Mouse (Mus musculus): ENCODE results near the gene Slc25a29. TPM values are rescaled to one million over a fixed set of nuclear protein-coding genes. Genes with fewer than 3 reads are reported as not detected.

Gene Slc25a29
- total and polyA plus RNA-seq, 3 experiments = 1.1 to 2.0 (median 1.5) TPM

DNA sequence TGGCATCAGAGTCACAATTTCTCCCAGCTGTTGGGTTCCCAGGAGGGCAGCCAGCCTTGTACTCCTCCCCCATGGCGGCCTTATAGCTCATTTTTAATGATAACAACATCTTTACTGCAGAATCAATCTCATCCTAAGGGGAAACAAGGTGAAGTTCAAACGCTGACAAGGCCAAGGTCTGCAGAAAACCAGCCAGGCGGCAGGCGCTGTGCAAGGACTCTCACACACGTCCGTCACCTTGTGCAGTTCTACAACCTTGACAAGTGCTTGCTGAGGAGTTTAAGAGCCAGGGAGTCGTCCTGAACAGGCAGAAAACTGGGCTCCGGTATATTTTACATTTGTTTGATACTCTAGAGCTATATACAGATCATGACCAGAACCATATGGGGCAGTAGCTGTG, 47.1 kb upstream of the Slc25a29 start:
- peaks cover 91 to 99% of the 10 kb centered on the region in 2 experiments for H3K36me3 ChIP-seq (replicated peaks in 1 of 2; ENCODE audit: control insufficient read depth in 1 of 2, insufficient read depth in 1 of 2, low read length in 1 of 2)
- DNase-seq (ENCODE audit: extremely low read depth) = no peak
- dilution Hi-C loops (cut with MboI; ENCODE audit: extremely low pct_ligation_motif_present, extremely low pct_unique_long_range_greater_than_20kb, low sequenced_read_pairs) = no loop called here

GRCm38 (mm10) chr12:108881192-108881591, 45.5 kb upstream of the Slc25a29 start:
- dilution Hi-C loops (cut with MboI; ENCODE audit: extremely low pct_ligation_motif_present, extremely low pct_unique_long_range_greater_than_20kb, low sequenced_read_pairs) = no loop called here

More for the DNA sequence above, 47.1 kb upstream of the Slc25a29 start:
- no peaks in the 10 kb centered on the region for H3K79me2 ChIP-seq (replicated peaks; ENCODE audit: control insufficient read depth, extremely low read depth, insufficient read depth, poor library complexity, severe bottlenecking)
- no peaks in the 10 kb centered on the region for H3K4me1 ChIP-seq (ENCODE audit: control insufficient read depth in 1 of 2, insufficient read depth in 2 of 2)
- H3K27ac ChIP-seq (ENCODE audit: insufficient read depth, low read depth) = no peak overlapping the region
- H3K4me2 ChIP-seq (ENCODE audit: insufficient read depth, low read depth, poor library complexity, severe bottlenecking) = no peak overlapping the region
- H3K4me3 ChIP-seq (replicated peaks in 1 of 3; ENCODE audit: low read depth in 2 of 3, low read length in 2 of 3, poor library complexity in 1 of 3) = no peak overlapping the region
- no peak for TF ChIP-seq MAZ (IDR thresholded peaks at IDR 0.05; ENCODE audit: low read depth, low read length)
- no peak for TF ChIP-seq POLR2A (IDR thresholded peaks at IDR 0.05; ENCODE audit: low read depth, low read length)
- no peak for TF ChIP-seq RAD21 (IDR thresholded peaks at IDR 0.05; ENCODE audit: low read depth, low read length)
- no peak for TF ChIP-seq CHD2 (IDR thresholded peaks at IDR 0.05; ENCODE audit: low read length)
- TF ChIP-seq ZMIZ1 (IDR thresholded peaks at IDR 0.05; ENCODE audit: low read depth, low read length) = no peak
- TF ChIP-seq JUN (IDR thresholded peaks at IDR 0.05; ENCODE audit: insufficient read depth, low read depth, low read length) = no peak
- no peak for TF ChIP-seq PAX5 (IDR thresholded peaks at IDR 0.05; ENCODE audit: low read length)
- no peak for TF ChIP-seq BHLHE40 (IDR thresholded peaks at IDR 0.05; ENCODE audit: low read depth, low read length)
- no peaks in the 10 kb centered on the region for H3K27me3 ChIP-seq (replicated peaks)
- H3K9me3 ChIP-seq (replicated peaks; ENCODE audit: low read length) = no peaks in the 10 kb centered on the region
- H3K9ac ChIP-seq (ENCODE audit: insufficient read depth, low read depth) = no peak overlapping the region
- in situ Hi-C loops (cut with MboI; ENCODE audit: low pct_ligation_motif_present, low pct_unique_long_range_greater_than_20kb, low sequenced_read_pairs) = no loop called here

GRCm38 (mm10) chr12:108880606-108881005, 44.9 kb upstream of the Slc25a29 start:
- peaks cover 84 to 98% of the 10 kb centered on the region in 2 experiments for H3K36me3 ChIP-seq (replicated peaks in 1 of 2; ENCODE audit: control insufficient read depth in 1 of 2, insufficient read depth in 1 of 2, low read length in 1 of 2)
- DNase-seq (ENCODE audit: extremely low read depth) = no peak
- dilution Hi-C loops (cut with MboI; ENCODE audit: extremely low pct_ligation_motif_present, extremely low pct_unique_long_range_greater_than_20kb, low sequenced_read_pairs) = no loop called here
- H3K4me1 ChIP-seq (ENCODE audit: control insufficient read depth in 1 of 2, insufficient read depth in 2 of 2) = no peaks in the 10 kb centered on the region
- no peak overlapping the region for H3K4me3 ChIP-seq (replicated peaks in 1 of 3; ENCODE audit: low read depth in 2 of 3, low read length in 2 of 3, poor library complexity in 1 of 3)
- TF ChIP-seq MXI1 (IDR thresholded peaks at IDR 0.05; ENCODE audit: low read depth, low read length) (no peak), EP300 (IDR thresholded peaks at IDR 0.05; ENCODE audit: low read length) (no peak), MAFK (IDR thresholded peaks at IDR 0.05; ENCODE audit: insufficient replicate concordance, low read length) (no peak), ZKSCAN1 (IDR thresholded peaks at IDR 0.05; ENCODE audit: borderline replicate concordance, low read depth, low read length) (no peak), PAX5 (IDR thresholded peaks at IDR 0.05; ENCODE audit: low read length) (no peak), IRF4 (IDR thresholded peaks at IDR 0.05; ENCODE audit: low read depth, low read length) (no peak)
- no peaks in the 10 kb centered on the region for H3K27me3 ChIP-seq (replicated peaks)
- no peak overlapping the region for H3K4me2 ChIP-seq (ENCODE audit: insufficient read depth, low read depth, poor library complexity, severe bottlenecking)
- in situ Hi-C loops (cut with MboI; ENCODE audit: low pct_ligation_motif_present, low pct_unique_long_range_greater_than_20kb, low sequenced_read_pairs) = no loop called here
- no peak overlapping the region for H3K9ac ChIP-seq (ENCODE audit: insufficient read depth, low read depth)
- H3K27ac ChIP-seq (ENCODE audit: insufficient read depth, low read depth) = no peak overlapping the region
- H3K79me2 ChIP-seq (replicated peaks; ENCODE audit: control insufficient read depth, extremely low read depth, insufficient read depth, poor library complexity, severe bottlenecking) = no peaks in the 10 kb centered on the region
- H3K9me3 ChIP-seq (replicated peaks; ENCODE audit: low read length) = no peaks in the 10 kb centered on the region

More at GRCm38 (mm10) chr12:108881192-108881591, 45.5 kb upstream of the Slc25a29 start:
- in situ Hi-C loops (cut with MboI; ENCODE audit: low pct_ligation_motif_present, low pct_unique_long_range_greater_than_20kb, low sequenced_read_pairs) = no loop called here
- H3K9me3 ChIP-seq (replicated peaks; ENCODE audit: low read length) = no peaks in the 10 kb centered on the region
- no peaks in the 10 kb centered on the region for H3K79me2 ChIP-seq (replicated peaks; ENCODE audit: control insufficient read depth, extremely low read depth, insufficient read depth, poor library complexity, severe bottlenecking)
- TF ChIP-seq EP300 (IDR thresholded peaks at IDR 0.05; ENCODE audit: low read length) (no peak), ELF1 (IDR thresholded peaks at IDR 0.05; ENCODE audit: low read depth, low read length) (no peak), SMC3 (IDR thresholded peaks at IDR 0.05; ENCODE audit: low read depth, low read length) (no peak), JUND (conservative IDR thresholded peaks at IDR 0.05; ENCODE audit: low read depth, low read length) (no peak), PAX5 (IDR thresholded peaks at IDR 0.05; ENCODE audit: low read length) (no peak), RAD21 (IDR thresholded peaks at IDR 0.05; ENCODE audit: low read depth, low read length) (no peak), MEF2A (IDR thresholded peaks at IDR 0.05; ENCODE audit: borderline replicate concordance, low read depth, low read length) (no peak), CHD1 (IDR thresholded peaks at IDR 0.05; ENCODE audit: low read depth, low read length) (no peak), ZNF384 (IDR thresholded peaks at IDR 0.05; ENCODE audit: low read depth, low read length) (no peak), POLR2AphosphoS2 (IDR thresholded peaks at IDR 0.05; ENCODE audit: low read depth, low read length) (no peak), IRF4 (IDR thresholded peaks at IDR 0.05; ENCODE audit: low read depth, low read length) (no peak)
- no peak for DNase-seq (ENCODE audit: extremely low read depth)
- no peak overlapping the region for H3K4me2 ChIP-seq (ENCODE audit: insufficient read depth, low read depth, poor library complexity, severe bottlenecking)
- peaks cover 84 to 98% of the 10 kb centered on the region in 2 experiments for H3K36me3 ChIP-seq (replicated peaks in 1 of 2; ENCODE audit: control insufficient read depth in 1 of 2, insufficient read depth in 1 of 2, low read length in 1 of 2)
- H3K27me3 ChIP-seq (replicated peaks) = no peaks in the 10 kb centered on the region
- H3K9ac ChIP-seq (ENCODE audit: insufficient read depth, low read depth) = no peak overlapping the region
- H3K4me1 ChIP-seq (ENCODE audit: control insufficient read depth in 1 of 2, insufficient read depth in 2 of 2) = no peaks in the 10 kb centered on the region
- no peak overlapping the region for H3K4me3 ChIP-seq (replicated peaks in 1 of 3; ENCODE audit: low read depth in 2 of 3, low read length in 2 of 3, poor library complexity in 1 of 3)
- no peak overlapping the region for H3K27ac ChIP-seq (ENCODE audit: insufficient read depth, low read depth)
